Mouse (Mus musculus): ENCODE results near the gene Cytip.

DNA sequence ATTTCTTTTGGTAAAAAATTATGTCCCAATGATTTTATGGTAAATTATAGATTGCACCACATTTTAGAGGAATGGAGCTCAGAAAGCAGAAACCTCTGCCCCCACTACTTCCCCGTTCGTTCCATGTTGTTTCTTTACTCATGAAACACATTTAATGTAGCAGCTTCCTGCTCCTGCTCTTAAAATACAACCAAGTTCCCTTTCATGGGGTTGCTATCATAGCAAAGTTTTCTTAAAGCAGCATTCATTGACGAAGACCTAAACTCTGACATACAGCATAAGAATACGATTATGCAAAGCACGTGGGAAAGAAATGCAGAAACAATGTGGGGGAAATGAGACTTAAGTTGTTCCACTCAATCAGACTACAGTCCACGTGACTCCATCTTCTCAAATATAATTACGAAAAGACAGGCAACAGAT, 45.3 kb downstream of the Cytip start:
- TF ChIP-seq CTCF (IDR thresholded peaks at IDR 0.05; ENCODE audit: control insufficient read depth, insufficient read depth, insufficient replicate concordance, low read depth, low read length): no peak
- no peak for TF ChIP-seq POLR2A (IDR thresholded peaks at IDR 0.05; ENCODE audit: control insufficient read depth, low read depth, low read length)
